Mouse (Mus musculus) stomach, postnatal 0 days (tissue): Measurements from ENCODE around the gene 9530077C05Rik.

ENCODE experiments used
- CTCF ChIP-seq: IDR thresholded peaks from 2 replicates; pipeline ENCODE4 v1.5.1; 2016; ENCODE audit warnings: antibody characterized with exemption, low read depth, mild to moderate bottlenecking, moderate library complexity
- EP300 ChIP-seq: optimal IDR thresholded peaks from 2 replicates; pipeline ENCODE3; 2016; ENCODE audit warnings: antibody characterized with exemption

DNA sequence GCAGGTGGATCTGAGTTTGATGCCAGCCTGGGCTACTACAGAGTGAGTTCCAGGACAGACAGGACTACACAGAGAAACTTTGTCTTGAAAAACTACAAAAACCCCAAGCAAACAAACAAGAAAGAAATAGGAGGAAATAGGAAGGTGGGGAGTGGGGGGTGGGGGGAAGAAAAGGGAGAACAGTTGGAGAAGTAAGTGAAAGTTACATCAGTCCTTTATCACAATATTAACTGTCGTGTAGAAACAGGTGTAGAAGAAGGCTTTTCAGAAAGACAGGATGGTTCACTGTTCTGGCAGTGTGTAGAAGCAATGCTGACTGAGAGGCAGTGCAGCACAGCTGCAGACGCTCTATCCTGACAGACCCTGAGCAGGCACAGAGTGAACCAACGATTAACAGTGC, 8.3 kb upstream of the 9530077C05Rik start:
- TF ChIP-seq EP300 (no peak), CTCF (no peak)
